Mouse (Mus musculus) kidney, postnatal 14 days (tissue): ENCODE measurements around the gene Lsamp.

Experiments
- DNase-seq: peaks from one replicate; pipeline ENCODE4 v3.0.0; 2022; ENCODE audit warnings: mixed read lengths

Gene Lsamp

GRCm38 (mm10) chr16:40290132-40290531, 306.0 kb downstream of the Lsamp start:
- no peak for DNase-seq

DNA sequence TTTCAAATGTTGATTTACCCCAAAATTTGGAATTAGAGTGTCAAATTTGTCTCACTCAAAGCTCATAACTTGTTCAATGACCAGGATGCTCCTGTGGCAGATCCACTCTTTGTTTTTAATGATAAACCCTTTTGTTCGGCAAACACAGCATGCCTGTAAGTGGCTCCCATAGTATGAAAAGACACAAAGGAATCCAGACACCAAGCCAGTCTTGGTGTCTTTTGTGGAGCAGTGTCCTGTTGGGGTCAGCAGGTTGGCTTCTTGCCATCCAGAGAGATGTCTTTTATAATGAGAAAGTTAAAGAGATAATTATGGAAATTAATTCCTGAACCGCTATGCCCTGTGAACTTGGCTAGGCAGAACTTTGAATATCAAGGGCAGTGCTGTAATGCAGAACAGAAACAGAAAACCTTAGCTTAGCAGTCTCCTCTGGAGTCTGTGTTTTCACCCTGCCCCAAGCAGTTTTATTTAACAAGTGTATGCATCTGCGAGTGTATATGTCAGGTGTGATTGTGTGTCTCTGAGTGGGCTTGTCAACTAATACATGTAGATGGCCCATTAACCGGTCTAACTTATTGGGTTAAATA, 310.2 kb downstream of the Lsamp start:
- no peak for DNase-seq

GRCm38 (mm10) chr16:40295240-40295639, 311.1 kb downstream of the Lsamp start:
- DNase-seq = no peak

DNA sequence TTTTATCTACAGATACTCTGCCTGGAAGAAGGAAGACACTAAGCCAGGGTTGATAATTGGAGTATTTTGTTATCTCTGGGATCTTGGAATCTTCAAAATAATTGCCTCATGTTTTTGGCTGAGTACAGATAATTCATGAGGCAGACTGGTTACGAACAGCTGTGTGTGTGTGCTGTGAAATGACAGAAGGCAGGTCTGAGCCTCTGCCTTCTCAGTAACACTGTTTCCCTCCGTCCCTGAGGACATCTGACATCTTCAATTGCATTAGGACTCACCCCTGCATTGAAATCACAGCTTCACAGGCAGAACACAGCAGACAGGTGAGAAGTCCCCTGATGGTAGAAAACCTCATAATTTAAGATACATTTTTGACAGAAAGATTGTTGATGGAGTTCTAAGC, 323.5 kb downstream of the Lsamp start:
- DNase-seq = no peak

GRCm38 (mm10) chr16:40316199-40316598, 332.0 kb downstream of the Lsamp start:
- no peak for DNase-seq

- DNase-seq = no peak
Measured at GRCm38 (mm10) chr16:40324811-40325210, 340.6 kb downstream of the Lsamp start.

DNA sequence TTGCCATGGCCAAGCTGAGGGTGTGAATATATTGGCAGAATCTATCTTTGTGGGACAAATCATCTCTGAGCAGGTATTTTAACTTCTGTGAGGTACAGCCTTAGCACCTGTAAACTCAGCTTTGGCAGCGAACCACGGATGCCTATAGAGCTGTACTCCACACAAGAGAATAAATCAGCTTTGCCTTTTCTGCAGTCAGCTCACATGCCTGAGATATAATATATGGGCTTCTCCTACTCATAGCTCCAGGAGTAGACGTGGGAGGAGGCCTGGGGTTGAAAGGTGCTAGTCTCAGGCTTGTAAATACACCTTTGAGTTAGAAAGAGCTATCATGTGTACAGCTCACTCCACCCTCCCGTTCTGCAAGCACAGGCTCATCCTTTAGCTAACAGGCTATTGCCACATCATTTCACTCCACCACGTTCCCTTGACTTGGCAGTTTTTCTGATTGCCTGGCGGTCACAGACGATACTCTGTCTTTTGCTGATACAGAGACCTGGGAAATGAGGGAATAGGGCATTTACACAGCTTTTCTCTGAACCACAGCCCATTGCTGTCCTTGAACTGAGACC, 344.2 kb downstream of the Lsamp start:
- no peak for DNase-seq

DNA sequence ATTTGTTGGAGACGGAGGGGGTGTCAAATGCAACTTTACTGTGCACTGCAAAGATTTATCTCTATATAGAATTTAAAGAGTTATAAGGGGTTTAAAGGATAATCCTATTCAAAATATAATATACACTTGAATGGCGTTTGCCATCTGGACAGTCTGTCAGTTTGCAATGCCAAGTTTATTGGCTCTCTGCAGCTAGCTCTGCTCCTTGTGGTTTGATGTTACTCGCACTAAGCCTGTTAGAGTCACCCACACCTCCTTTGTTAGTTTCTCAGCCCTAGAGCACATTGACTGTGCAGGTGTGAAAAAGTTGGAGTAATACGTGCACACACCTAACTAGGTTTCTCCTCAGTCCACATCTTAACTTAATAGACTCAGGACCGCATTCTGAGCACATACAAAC, 385.5 kb downstream of the Lsamp start:
- no peak for DNase-seq

DNA sequence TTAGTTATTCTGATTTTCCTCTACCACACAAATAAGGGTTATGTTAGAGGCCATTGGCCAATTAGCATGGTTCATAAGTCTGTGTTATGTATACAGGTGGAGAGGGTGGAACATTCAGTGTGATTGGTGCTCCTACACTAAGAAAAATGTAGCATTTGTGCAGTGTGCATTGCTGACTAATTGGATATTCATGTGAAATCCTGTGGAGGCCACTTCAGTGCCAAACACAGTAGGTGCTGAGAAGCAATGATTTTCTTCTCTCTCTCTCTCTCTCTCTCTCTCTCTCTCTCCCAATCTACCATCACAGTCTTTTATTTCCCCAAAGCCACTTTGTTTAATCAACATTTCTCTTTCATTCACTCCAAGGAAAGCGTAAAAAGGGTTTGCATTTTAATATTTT, 387.1 kb downstream of the Lsamp start:
- DNase-seq = no peak

GRCm38 (mm10) chr16:40375314-40375713, 391.2 kb downstream of the Lsamp start:
- no peak for DNase-seq

DNA sequence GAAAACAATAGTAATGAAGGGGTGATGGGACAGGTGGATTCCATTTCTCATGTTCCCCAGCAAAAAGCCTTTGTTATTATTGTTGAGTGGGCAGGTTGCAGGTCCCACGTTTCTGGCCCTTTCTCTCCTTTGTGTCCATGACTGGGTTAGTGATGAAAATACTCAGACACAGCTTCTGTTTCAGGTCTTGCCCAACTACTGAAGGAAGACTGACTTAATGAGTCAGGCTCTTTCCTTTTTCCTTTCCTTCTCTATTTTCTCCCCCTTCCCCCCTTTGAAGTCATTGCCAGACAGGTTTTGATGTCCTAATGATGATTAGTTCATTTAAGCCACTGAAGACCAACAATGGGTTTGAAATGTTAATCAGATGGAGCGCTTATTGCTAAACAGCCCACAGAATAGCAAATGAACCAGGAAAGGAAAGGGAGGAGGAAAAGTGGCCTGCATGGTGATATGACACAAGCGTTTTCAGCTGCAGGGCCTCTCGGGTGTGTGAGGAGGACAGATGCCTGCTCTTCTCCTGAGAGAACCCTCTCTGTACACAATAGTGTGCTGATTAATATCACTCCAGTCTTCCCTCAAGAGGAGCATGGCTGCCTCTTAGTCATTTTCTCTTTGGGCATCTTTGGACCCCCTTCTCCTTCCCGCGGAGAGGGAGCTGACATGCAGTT, 393.1 kb downstream of the Lsamp start:
- DNase-seq = no peak

- DNase-seq = no peak
Measured at GRCm38 (mm10) chr16:40392106-40392505, 407.9 kb downstream of the Lsamp start.

DNA sequence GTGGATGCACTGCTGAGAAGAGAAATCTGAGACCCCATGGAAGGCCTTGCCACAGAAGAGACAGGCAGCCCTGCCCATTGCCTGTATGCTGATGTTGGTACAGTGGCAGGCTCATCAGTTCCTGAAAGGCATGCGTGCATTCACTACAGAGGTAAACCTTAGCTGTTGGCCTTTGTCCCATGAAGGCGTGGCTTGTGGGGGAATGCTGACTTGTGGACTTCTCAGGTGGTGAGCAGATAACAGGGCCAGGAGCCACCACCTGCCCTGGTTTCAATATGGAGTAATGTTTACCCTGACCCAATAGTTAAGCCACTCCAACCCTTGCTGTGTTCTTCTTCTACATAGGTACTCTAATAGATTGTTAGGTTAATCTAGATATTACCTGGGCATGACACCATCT, 415.4 kb downstream of the Lsamp start:
- no peak for DNase-seq

DNA sequence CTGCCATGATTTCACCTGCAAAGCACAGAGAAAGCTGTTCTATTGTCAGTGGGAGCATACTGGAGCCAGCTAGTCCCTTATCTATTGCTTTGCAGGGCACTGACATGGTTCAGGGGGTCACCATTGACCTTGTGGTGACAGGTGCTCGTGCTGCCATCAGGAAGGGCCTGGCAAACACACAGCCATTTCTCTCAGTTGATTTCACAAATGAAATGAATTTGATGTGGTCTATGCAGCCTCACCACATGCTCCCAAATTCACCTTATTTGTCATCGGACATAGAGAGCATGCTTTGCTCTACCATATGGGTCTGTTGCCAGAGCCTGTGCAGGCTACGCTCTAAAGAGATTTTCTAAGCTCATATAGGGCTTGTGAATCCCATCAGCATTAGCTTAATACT, 450.1 kb downstream of the Lsamp start:
- DNase-seq = no peak

GRCm38 (mm10) chr16:40436415-40436814, 452.3 kb downstream of the Lsamp start:
- DNase-seq = no peak

DNA sequence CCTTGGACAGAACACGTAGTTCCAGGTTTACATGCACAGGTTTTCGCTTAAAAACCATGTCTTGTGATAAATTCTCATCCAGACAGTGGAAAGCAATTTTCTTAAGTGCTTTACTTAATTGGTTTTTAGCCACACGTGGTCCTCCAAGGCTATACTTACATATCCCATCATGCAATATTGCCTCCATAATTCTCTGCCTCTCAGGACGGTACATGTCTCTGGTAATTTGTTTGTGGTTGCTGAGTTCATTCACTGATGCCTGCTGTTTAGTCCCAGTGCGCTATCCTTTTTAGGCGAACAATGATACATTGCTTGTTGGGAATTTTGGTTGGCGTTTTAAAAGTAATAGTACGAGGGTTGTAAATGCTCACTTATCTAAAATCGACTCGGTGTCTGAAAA, 453.7 kb downstream of the Lsamp start:
- DNase-seq = no peak

DNA sequence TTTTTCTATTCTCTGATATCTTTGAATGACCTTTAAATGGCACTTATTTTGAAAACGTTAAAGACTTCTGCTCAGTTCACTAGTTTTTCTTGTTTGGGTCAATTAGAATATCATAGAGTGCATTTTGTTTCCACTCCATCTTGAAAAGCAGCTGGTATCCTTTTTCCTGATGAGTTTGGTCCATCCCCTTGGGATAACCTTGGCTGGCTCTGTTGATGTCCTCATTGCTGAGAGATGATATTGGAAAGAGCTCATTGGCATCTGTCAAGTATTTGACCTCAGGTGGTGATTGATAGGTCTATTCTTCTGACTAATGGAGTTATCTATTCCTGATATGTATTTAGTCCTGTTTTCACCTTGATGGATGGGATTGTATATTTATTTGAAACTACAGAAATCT, 454.7 kb downstream of the Lsamp start:
- no peak for DNase-seq

DNA sequence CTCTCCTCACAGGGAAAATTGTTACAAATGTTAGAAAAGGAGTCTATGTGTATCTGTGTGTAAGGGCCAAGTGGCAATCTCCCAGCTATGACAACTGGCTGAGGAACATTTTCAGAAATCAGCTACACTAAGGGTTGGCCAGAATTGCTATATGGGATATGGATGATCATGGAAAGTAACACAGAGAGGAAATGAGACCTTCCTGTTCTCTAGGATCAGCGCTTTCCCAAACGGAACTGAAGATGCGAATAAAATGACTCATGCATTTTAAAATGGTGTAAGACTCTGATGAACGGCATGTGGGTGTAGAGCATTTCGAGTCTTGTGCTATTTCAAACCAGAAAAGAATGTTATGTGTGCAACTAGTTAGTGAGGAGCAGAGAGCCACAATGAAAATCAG, 462.4 kb downstream of the Lsamp start:
- no peak for DNase-seq

DNA sequence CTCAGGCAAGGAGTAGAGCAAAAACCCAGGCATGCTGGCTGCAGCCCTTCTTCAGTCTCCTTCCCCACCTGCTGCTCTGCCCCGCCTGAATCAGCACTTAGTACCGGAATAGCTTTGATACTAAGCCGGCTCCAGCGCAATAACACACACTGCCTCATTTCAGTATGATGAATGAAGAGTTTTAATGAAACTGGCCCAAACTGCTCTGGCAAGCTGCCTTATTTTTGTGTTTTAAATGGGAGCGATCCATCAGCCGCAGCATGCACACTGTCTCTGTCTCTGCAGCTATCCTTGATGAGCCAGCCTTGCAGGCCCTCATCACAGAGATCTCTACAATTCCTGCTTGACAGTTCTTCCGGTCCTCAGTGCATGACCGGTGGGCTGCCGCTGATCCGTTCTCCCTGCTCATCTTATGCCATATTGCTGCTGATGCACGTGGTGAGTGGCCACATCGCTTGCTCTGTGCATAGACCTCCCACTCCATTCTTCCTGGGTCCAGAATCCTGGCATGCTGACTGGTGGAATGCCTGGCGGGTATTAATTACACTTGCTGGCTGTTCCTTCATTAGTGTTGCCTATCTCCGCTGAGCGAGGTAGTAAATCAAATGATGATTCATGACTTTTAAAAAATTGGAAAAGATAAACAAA, 479.4 kb downstream of the Lsamp start:
- no peak for DNase-seq

GRCm38 (mm10) chr16:40466596-40466995, 482.4 kb downstream of the Lsamp start:
- DNase-seq = no peak

DNA sequence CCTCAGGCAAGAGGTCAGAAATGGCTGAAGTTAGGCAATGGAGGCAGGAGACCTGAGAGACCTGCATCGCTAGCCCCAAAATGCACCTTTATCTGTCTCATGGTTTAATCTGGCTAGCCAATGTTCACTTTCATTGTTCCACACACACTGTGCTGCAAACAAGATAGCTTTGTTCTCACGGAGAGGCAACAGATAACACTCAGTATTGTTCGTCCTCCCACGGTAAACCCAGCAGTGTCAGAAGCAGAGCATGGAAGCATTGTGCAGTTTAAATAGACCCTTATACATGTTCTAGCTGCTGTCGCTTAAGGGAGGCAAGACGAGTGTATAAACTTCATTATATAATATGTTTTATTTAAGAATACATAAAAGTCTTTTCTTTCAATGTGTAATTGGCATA, 486.8 kb downstream of the Lsamp start:
- no peak for DNase-seq

GRCm38 (mm10) chr16:40471967-40472366, 487.8 kb downstream of the Lsamp start:
- no peak for DNase-seq

DNA sequence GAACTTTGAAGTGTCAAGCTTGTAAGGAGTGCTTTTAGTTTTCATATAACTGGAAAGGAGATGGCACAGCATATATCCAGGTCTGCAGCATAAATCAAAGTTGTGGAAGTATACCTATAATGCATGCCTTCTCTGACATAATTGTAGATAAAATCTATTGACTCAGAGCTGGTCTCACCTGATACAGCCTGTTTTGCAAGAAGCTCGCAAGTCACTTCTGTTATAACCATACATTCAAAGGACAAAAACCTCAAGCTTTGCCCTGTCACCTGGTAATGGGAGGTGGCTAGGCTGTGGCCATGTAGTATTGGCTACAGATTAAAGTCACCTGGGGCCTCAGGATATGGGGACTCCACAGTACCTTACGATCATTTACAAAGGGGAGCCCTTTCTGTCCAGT, 507.4 kb downstream of the Lsamp start:
- no peak for DNase-seq

DNA sequence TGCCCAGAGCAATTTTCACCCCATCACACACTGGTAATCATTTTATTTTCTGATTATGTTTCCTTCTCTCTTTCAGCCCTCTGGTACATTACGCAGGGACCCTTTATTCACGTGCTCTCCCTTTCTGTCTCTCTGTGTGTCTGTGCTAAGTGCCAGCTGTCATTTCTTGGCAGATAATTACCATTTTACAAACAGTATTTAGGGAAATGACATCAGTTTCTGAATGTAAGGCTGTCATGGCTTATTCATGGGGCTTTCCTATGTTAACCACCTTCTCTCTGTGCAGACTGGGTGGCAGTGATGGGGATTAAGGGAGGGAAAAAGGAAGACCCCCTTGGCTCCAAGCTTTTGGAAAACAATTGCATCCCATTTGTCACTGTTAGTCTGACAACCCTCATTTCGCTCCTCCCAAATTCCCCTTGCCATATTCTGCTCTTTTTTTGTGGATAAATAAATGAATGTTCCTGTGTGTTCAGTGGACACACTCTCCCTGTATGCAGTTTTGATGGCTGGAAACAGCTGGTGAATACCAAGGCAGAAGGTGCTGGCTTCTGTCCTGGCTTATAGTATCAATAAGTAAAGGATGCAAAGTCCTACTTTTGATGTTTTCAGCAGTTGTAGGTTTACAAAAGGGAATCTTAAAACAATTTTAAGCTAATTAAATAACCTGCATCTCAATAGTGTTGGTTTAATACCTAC, 520.2 kb downstream of the Lsamp start:
- no peak for DNase-seq
